Mouse (Mus musculus) T-helper 1 cell (primary cell): ENCODE results near the gene Fignl1.

ENCODE experiments used
- in situ Hi-C: fragments of 300-600 bp; cut with MboI, MseI; formaldehyde crosslinking; loops from one replicate; pipeline ENCODE4 v1.15.1; 2025; ENCODE audit warnings: high pct_unique_total_duplicates

Fignl1 gene

GRCm38 (mm10) chr11:11811906-11812480 is 3.2 kb upstream of the Fignl1 start:
- in situ Hi-C loops = loop anchor here (5.0 to 25.0 kb wide), 2 partner anchors 160 to 475 kb away; no protein-coding TSS in a partner anchor

DNA sequence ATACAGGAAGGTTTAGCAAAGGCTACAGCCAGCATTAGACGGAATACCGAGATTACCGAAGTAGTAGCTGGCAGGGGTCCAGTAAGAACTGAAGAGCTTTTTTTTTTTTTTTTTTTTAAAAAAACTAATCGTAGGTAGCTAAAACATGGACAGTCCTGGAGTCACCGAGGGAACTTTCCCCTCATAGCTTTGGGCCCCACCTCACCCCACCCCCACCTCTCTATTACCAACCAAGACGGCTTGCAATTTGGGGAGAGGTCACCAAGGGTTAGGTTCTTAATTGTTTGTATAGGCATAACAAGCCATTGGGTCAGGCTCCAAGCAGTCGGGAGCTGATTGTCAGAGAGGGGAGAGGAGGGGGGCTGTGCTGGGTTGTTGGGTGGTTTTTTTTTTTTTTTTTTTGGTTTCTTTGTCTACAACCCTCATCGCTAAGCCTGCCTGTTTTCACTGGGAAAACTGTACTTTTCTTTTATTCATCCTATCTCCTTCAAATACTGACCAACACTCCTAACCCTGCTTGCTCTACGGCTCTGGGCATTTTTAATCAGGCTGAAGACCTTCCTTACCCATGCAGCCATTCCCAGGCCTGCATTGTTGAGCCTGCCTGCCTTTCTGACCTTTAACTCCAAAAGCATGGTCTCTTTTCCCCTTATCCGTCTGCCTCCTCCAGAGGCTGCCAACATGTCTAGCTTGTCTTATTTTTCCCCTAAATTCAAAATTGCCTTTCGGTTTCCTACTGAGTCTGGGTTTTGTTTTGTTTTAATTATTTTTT is 828 bp upstream of the Fignl1 start:
- in situ Hi-C loops = loop anchor here (5.0 to 25.0 kb wide), 2 partner anchors 163 to 478 kb away; no protein-coding TSS in a partner anchor

DNA sequence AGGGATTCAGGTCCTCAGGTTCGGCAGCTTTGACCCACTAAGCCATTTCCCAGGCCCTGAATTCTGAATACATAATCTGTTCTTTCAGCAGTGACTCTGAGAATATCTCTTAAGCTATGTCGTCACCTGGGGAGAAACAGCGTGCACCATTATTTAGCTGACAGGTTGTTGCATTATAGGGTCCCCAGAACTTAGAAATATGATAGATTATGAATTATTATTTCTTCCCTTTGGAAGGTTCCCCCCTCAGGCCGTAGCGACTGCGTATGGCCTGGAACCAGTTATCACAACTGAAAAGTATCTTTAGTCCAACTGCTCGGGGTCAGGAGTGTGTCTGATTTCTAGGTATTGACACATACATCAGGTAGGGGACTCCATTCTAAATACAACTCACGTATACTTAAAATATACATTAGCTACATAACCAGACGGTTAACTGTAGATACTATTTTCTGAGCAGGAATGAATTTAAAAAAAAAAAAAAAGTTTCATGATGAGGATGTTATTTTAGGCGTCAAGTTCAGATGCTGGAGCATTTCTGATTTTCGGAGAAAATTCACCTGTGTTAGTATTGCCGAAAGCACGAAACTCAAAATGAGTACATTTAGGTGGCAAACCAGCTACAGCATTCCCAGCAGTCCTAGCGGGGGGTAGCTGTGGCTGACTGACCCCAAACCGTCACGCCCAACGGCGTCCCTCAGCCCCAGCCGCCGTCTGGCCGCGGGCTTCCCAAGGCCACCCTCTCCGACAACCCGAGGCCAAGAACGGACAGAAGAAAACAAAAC is 535 bp downstream of the Fignl1 start:
- in situ Hi-C loops = loop anchor here (25.0 kb wide), 1 partner anchor 479 kb away; no protein-coding TSS in a partner anchor

DNA sequence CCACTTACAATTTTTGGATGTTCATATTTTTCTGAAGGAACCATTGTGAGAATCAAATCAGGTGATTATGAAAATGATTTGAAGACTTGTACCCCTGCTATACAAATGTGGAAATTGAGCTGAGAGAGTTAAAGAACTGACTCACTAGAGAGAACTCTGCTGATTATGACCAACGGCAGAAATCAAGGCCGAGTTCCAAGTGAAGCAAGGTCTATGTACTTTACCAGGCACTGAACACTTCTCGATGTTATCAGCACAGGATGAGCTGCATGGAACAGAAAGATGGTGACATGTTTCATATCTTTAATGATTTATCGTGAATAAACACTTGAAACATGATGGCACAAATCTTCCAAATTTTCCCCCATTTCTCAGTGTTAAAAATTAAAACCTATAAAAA is 2.8 kb downstream of the Fignl1 start:
- in situ Hi-C loops = loop anchor here (25.0 kb wide), 1 partner anchor 481 kb away; no protein-coding TSS in a partner anchor

- in situ Hi-C loops = loop anchor here (25.0 kb wide), 1 partner anchor 483 kb away; no protein-coding TSS in a partner anchor
Observed at GRCm38 (mm10) chr11:11804421-11804820, 4.3 kb downstream of the Fignl1 start.

GRCm38 (mm10) chr11:11801067-11801466 is 7.7 kb downstream of the Fignl1 start:
- in situ Hi-C loops = loop anchor here (25.0 kb wide), 1 partner anchor 486 kb away; no protein-coding TSS in a partner anchor

DNA sequence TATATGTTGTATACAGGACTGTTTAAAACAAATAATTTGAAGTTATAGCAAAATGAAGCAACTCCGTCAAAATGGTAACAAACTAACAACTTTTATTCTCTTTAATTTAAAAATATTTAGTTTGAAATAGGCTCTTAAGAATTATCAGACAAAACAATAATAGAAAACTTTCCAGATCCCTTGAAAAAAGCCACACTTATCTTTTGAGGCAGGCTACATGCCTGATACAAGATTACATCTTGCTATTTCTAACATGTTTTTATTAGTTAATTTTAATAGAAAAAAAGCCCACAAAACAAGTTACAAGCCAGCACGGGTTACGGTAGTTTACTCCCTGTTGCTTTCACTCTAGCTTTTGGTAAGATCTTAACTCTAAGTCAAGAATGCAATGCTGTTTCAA is 8.5 kb downstream of the Fignl1 start:
- in situ Hi-C loops = loop anchor here (25.0 kb wide), 1 partner anchor 487 kb away; no protein-coding TSS in a partner anchor

DNA sequence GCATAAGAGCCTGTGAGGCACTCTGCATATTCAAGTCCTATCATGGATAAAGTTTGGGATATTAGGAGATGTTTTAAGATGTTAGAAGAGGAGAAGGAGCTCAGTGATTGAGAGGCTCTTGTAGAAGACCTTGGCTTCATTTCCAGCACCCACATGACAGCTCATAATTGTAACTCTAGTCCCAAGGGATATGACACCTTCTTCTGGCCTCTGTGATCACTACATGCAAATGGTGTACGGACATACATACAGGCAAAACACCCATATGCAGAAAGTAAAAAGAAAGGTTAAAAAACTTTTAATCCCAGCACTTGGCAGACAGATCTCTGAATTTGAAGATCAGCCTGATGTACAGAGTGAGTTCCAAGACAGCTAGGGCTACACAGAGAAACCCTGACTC is 10.1 kb downstream of the Fignl1 start:
- in situ Hi-C loops = loop anchor here (25.0 kb wide), 1 partner anchor 561 kb away; no protein-coding TSS in a partner anchor

GRCm38 (mm10) chr11:11794626-11795025 is 14.1 kb downstream of the Fignl1 start:
- in situ Hi-C loops = loop anchor here (25.0 kb wide), 1 partner anchor 557 kb away; no protein-coding TSS in a partner anchor

GRCm38 (mm10) chr11:11788521-11788974 is 20.2 kb downstream of the Fignl1 start:
- in situ Hi-C loops = loop anchor here (5.0 to 25.0 kb wide), 2 partner anchors 331 to 551 kb away; no protein-coding TSS in a partner anchor

DNA sequence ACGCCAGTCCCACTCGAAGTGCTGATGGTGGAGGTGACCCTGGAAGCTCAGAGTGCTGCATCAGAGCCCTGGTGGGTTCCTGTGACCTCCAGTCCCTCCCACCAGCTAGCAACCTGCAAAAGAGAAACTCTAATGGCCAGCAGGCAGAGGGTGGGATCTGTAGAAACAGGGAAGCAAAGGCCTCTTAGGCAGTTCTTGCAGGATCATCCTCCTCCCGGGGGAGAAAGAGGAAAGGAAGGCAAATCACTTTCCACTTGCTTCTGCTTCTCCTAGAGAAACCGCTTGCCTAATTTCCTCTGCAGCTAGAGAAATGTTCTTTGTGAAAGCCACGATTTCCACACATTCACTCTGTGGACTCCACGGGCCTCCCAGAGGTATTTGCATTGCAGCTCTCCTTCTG is 23.3 kb downstream of the Fignl1 start:
- in situ Hi-C loops = loop anchor here (5.0 to 25.0 kb wide), 2 partner anchors 328 to 548 kb away; no protein-coding TSS in a partner anchor

GRCm38 (mm10) chr11:11781728-11782127 is 27.0 kb downstream of the Fignl1 start:
- in situ Hi-C loops = loop anchor here (25.0 kb wide), 1 partner anchor 544 kb away; no protein-coding TSS in a partner anchor

- in situ Hi-C loops = loop anchor here (25.0 kb wide), 1 partner anchor 541 kb away; no protein-coding TSS in a partner anchor
Observed at GRCm38 (mm10) chr11:11778345-11778744, 30.4 kb downstream of the Fignl1 start.

- in situ Hi-C loops = loop anchor here (25.0 kb wide), 1 partner anchor 540 kb away; no protein-coding TSS in a partner anchor
Observed at GRCm38 (mm10) chr11:11777796-11778195, 31.0 kb downstream of the Fignl1 start.

DNA sequence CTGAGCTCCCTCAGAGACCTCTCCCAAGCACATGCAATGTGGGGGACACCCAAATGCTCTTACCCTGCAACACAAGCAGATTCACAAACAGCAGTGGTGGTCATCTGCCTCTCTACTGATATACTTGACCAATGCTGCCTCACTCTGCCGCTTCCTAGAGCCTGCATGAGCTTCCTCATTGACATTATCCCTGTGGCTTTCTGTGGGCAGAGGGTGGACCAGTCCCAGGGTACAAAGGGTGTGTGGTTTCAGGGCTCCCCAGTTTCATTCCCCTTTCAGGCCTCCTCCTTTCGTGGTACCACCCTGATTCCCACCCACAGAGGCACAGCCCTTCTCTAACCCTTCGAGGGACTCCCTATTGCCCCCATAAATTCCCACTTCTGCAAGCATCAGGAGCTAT is 31.5 kb downstream of the Fignl1 start:
- in situ Hi-C loops = loop anchor here (25.0 kb wide), 1 partner anchor 540 kb away; no protein-coding TSS in a partner anchor

DNA sequence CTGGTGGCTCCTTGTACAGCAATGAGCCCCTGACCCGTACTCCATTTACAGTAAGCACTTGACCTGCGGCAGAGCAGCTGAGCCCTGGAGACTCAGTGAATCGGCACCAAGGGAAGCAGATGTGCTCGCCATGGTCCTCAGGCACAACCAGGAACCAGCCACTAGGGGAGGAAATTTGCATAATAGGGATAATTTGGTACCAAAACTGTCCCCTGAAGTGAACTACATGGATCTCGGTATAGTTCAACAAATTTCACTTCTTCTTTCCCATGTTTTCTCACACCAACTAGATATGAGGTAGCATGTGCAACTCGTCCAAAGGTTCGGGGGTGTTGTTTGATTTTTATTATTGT is 32.0 kb downstream of the Fignl1 start:
- in situ Hi-C loops = loop anchor here (25.0 kb wide), 1 partner anchor 539 kb away; no protein-coding TSS in a partner anchor

- in situ Hi-C loops = loop anchor here (25.0 kb wide), 1 partner anchor 539 kb away; no protein-coding TSS in a partner anchor
Observed at GRCm38 (mm10) chr11:11776071-11776821, 32.5 kb downstream of the Fignl1 start.

DNA sequence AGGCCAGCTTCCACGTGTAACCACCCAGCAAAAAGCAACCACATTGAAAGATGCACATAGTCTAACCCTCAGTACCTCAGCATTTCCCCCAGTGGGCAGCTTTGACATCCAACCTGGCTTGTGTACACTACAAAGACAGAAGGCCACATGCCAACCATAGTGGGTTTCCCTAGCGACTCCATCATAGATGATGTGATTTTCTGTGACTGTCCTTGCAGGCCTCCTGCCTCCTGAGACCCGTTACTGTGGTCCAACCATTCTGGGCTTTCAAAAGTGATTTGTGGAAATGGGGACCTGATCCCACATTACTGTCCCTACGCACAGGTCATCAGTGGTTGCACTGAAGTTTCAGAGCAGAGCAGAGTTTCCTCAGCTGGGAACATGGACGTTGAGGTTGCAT is 33.9 kb downstream of the Fignl1 start:
- in situ Hi-C loops = loop anchor here (25.0 kb wide), 1 partner anchor 538 kb away; no protein-coding TSS in a partner anchor

DNA sequence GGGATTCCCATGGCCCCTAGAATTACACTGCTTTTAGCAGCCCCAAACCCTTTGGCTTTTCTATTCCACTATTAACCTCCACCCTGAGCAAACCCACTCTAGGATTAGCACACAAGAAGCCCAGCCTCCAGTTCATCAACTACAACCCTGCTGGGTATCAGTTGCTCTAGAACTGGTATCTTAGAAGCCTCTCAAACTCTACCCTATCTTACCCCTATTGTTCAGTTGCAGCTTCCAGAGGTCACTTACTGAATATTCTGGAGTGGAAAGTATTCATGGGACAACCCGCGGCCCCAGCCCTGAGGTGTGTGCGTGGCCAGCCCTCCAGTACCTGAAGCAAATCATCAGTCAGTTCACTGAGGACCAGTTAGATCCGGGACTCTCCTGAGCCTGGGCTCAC is 34.4 kb downstream of the Fignl1 start:
- in situ Hi-C loops = no loop called here

GRCm38 (mm10) chr11:11772196-11772595 is 36.6 kb downstream of the Fignl1 start:
- in situ Hi-C loops = no loop called here
